ENCODE assay signal across 13 mouse cellular contexts in genomic region chr13:49172335-49172734, GRCm38 (mm10). TPM values are rescaled to one million over a fixed set of nuclear protein-coding genes. Genes with fewer than 3 reads are reported as not detected.
DNase-seq lines count a peak whose midpoint lies in the region; ATAC-seq lines count a peak whose summit lies in the region.
"Had no signal": no experiment of that assay in that cellular context is flagged by ENCODE, and none has a peak within 500 bp of the region (broad histone marks: within the 10 kb centered on the region; RNA-seq: fewer than 3 reads in every experiment).

No protein-coding gene starts in this region.

- no peaks in the 10 kb centered on the region; the same call in 1 of the 2 replicates for H3K4me1 ChIP-seq in hindbrain, embryonic 15.5 days (replicated peaks)
- H3K4me1 ChIP-seq in neural tube, embryonic 15.5 days = 0 out of 2 replicates have a peak, but pooled peaks cover 7% of the 10 kb centered on the region

- H3K4me3 ChIP-seq in hindbrain, embryonic 15.5 days = no peak overlapping the region
- no peak overlapping the region for H3K4me3 ChIP-seq in neural tube, embryonic 15.5 days (replicated peaks)

- peak; percentile 77 to 86 for DNase-seq in left cerebral cortex, adult 18-20 months (ENCODE audit: low spot score in 2 of 2)
- DNase-seq in left cerebral cortex, adult 11 months (ENCODE audit: low spot score) = no peak
- peak; percentile 82 for DNase-seq in cerebellum, adult 8-10 months
- DNase-seq in kidney, postnatal 4 days = no peak
- no peak for DNase-seq in retina, postnatal 1 day
- DNase-seq: gastrocnemius, postnatal 10 days; heart, postnatal 14 days; lung, adult 18-20 months; spleen, adult 18-20 months had no signal

- H3K27ac ChIP-seq in hindbrain, embryonic 15.5 days (replicated peaks) = 0 out of 2 replicates have a peak overlapping the region, but pooled peaks have one; percentile 41
- no peak overlapping the region for H3K27ac ChIP-seq in neural tube, embryonic 15.5 days (replicated peaks)

- H3K9me3 ChIP-seq in hindbrain, embryonic 15.5 days = no peaks in the 10 kb centered on the region
- H3K9me3 ChIP-seq in neural tube, embryonic 15.5 days (replicated peaks) = no peaks in the 10 kb centered on the region

- H3K9ac ChIP-seq in hindbrain, embryonic 15.5 days = no peak overlapping the region
- no peak overlapping the region for H3K9ac ChIP-seq in neural tube, embryonic 15.5 days (replicated peaks)

- WGBS in hindbrain, embryonic 15.5 days = 63% methylated on average over 7 of the region's 7 CpGs
- WGBS in neural tube, embryonic 15.5 days = 83% methylated on average over 7 of the region's 7 CpGs

- H3K27me3 ChIP-seq in hindbrain, embryonic 15.5 days = no peaks in the 10 kb centered on the region
- 0 out of 2 replicates have a peak, but pooled peaks cover 3% of the 10 kb centered on the region for H3K27me3 ChIP-seq in neural tube, embryonic 15.5 days (replicated peaks)

- ATAC-seq in hindbrain, embryonic 15.5 days (ENCODE audit: low FRiP score, low read depth) = peak; percentile 23; the same call in 1 of the 2 replicates
- 0 out of 2 replicates have a peak, but pooled peaks have one; percentile 22 for ATAC-seq in neural tube, embryonic 15.5 days (ENCODE audit: low FRiP score)
- ATAC-seq in megakaryocyte-erythroid progenitor cell, adult 5-6 weeks (replicated peaks; ENCODE audit: low FRiP score, low TSS enrichment, poor library complexity, severe bottlenecking) = no peak

- no peaks in the 10 kb centered on the region for H3K36me3 ChIP-seq in hindbrain, embryonic 15.5 days
- H3K36me3 ChIP-seq in neural tube, embryonic 15.5 days = no peaks in the 10 kb centered on the region

- H3K4me2 ChIP-seq in hindbrain, embryonic 15.5 days = no peak overlapping the region
- no peak overlapping the region for H3K4me2 ChIP-seq in neural tube, embryonic 15.5 days

RNA-seq across cellular contexts. Expression of gene Ninj1, which starts 14.9 kb away (rescaled TPM):
- total RNA-seq in left cerebral cortex, adult 18-20 months (2021) = 10 to 100 TPM; 19.1 to 20.7 TPM
- polyA plus RNA-seq in hindbrain, embryonic 15.5 days (2015; fragmentation: Nextera tagmentation; extraction: Ambion mirVana) = 28.2 and 32.3 TPM in 2 replicates
- polyA plus RNA-seq in neural tube, embryonic 15.5 days (2015; fragmentation: Nextera tagmentation; extraction: Ambion mirVana) = 37.4 and 38.9 TPM in 2 replicates
- 34.5 and 36.1 TPM in 2 replicates for total RNA-seq in megakaryocyte-erythroid progenitor cell, adult 5-6 weeks (2014; fragmentation: Nextera tagmentation)
- total RNA-seq in megakaryocyte-erythroid progenitor cell, adult 5-6 weeks (2017) = 18.7 and 18.9 TPM in 2 replicates

RNA-seq across cellular contexts. Expression of gene Wnk2, which starts 24.5 kb away (rescaled TPM):
- total RNA-seq in left cerebral cortex, adult 18-20 months (2021) = 100 to 1,000 TPM; 117 to 130 TPM
- polyA plus RNA-seq in hindbrain, embryonic 15.5 days (2015; fragmentation: Nextera tagmentation; extraction: Ambion mirVana) = 19.6 and 23.2 TPM in 2 replicates
- polyA plus RNA-seq in neural tube, embryonic 15.5 days (2015; fragmentation: Nextera tagmentation; extraction: Ambion mirVana) = 16.0 and 19.0 TPM in 2 replicates
- 0.24 TPM in 1 of 2 replicates, not detected in the other for total RNA-seq in megakaryocyte-erythroid progenitor cell, adult 5-6 weeks (2014; fragmentation: Nextera tagmentation)
- not detected in 2 replicates for total RNA-seq in megakaryocyte-erythroid progenitor cell, adult 5-6 weeks (2017)
- total RNA-seq: common myeloid progenitor, adult 5-6 weeks had no signal

RNA-seq across cellular contexts. Expression of gene Card19, which starts 43.5 kb away (rescaled TPM):
- total RNA-seq in left cerebral cortex, adult 18-20 months (2021) = 1 to 10 TPM; 8.0 to 8.8 TPM
- 33.8 and 37.9 TPM in 2 replicates for polyA plus RNA-seq in hindbrain, embryonic 15.5 days (2015; fragmentation: Nextera tagmentation; extraction: Ambion mirVana)
- 44.6 and 45.5 TPM in 2 replicates for polyA plus RNA-seq in neural tube, embryonic 15.5 days (2015; fragmentation: Nextera tagmentation; extraction: Ambion mirVana)
- 6.7 and 25.3 TPM in 2 replicates for total RNA-seq in megakaryocyte-erythroid progenitor cell, adult 5-6 weeks (2014; fragmentation: Nextera tagmentation)
- total RNA-seq in megakaryocyte-erythroid progenitor cell, adult 5-6 weeks (2017) = 11.8 and 16.6 TPM in 2 replicates

Comparison
In these comparisons a context has a peak if more than half of its experiments do, and no peak if none do; other contexts are left out.
1. DNase-seq: peak in left cerebral cortex, adult 18-20 months (2 of 2) and cerebellum, adult 8-10 months (single experiment); none in left cerebral cortex, adult 11 months (single experiment), kidney, postnatal 4 days (0 of 2) and retina, postnatal 1 day (single experiment).
2. RNA of gene Wnk2, which starts 24.5 kb away (total RNA-seq): 117 to 130 TPM in left cerebral cortex, adult 18-20 months; 0.24 TPM in megakaryocyte-erythroid progenitor cell, adult 5-6 weeks; every median in the first group is over 10 times any median in the second.